Mouse (Mus musculus): ENCODE results near the gene Agrn. TPM values are rescaled to one million over a fixed set of nuclear protein-coding genes. Genes with fewer than 3 reads are reported as not detected.

The Agrn gene
- total and polyA plus RNA-seq, 3 experiments: 1.7 to 10.6 (median 3.4) TPM

DNA sequence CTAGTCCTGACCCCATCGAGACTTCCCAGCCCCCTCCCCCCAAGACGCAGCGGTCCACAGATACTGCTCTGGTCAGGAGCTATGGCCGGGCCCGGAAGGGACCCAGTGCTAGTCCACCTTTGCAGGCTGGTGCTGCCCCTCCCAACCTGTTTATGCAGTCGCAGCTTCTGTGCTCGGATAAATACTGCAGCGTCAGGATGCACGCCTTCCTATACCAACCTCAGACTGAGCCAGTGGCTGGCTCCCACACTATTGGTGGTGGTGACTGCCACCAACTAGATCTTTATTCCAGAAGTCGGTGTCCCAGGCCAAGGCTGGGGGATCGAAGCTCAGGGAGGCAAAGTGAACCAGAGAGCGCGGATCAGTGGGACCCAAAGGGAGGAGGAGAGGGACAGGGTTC lies 62.2 kb downstream of the Agrn start:
- Histone ChIP-seq H3K9ac (ENCODE audit: insufficient read depth, low read depth) (no peak overlapping the region), H3K4me1 (ENCODE audit: control insufficient read depth in 1 of 2, insufficient read depth in 2 of 2) (peaks cover 0 to 11% of the 10 kb centered on the region in 2 experiments; a peak in 2 of 4 replicates), H3K27ac (ENCODE audit: insufficient read depth, low read depth) (no peak overlapping the region), H3K4me3 (replicated peaks in 1 of 3; ENCODE audit: low read depth in 2 of 3, low read length in 2 of 3, poor library complexity in 1 of 3) (no peak overlapping the region), H3K9me3 (replicated peaks; ENCODE audit: low read length) (no peaks in the 10 kb centered on the region), H3K27me3 (replicated peaks) (no peaks in the 10 kb centered on the region), H3K36me3 (replicated peaks in 1 of 2; ENCODE audit: control insufficient read depth in 1 of 2, insufficient read depth in 1 of 2, low read length in 1 of 2) (peaks cover 0 to 3% of the 10 kb centered on the region in 2 experiments), H3K79me2 (replicated peaks; ENCODE audit: control insufficient read depth, extremely low read depth, insufficient read depth, poor library complexity, severe bottlenecking) (no peaks in the 10 kb centered on the region), H3K4me2 (ENCODE audit: insufficient read depth, low read depth, poor library complexity, severe bottlenecking) (no peak overlapping the region)
- no peak for DNase-seq (ENCODE audit: extremely low read depth)
- dilution Hi-C loops (cut with MboI; ENCODE audit: extremely low pct_ligation_motif_present, extremely low pct_unique_long_range_greater_than_20kb, low sequenced_read_pairs) (no loop called here), in situ Hi-C loops (cut with MboI; ENCODE audit: low pct_ligation_motif_present, low pct_unique_long_range_greater_than_20kb, low sequenced_read_pairs) (no loop called here)
- no peak for TF ChIP-seq UBTF (IDR thresholded peaks at IDR 0.05; ENCODE audit: low read depth, low read length)
- no peak for TF ChIP-seq BHLHE40 (IDR thresholded peaks at IDR 0.05; ENCODE audit: low read depth, low read length)
- TF ChIP-seq ZNF384 (IDR thresholded peaks at IDR 0.05; ENCODE audit: low read depth, low read length): no peak
- no peak for TF ChIP-seq USF2 (conservative IDR thresholded peaks at IDR 0.05; ENCODE audit: low read depth, low read length)
- no peak for TF ChIP-seq JUN (IDR thresholded peaks at IDR 0.05; ENCODE audit: insufficient read depth, low read depth, low read length)
- no peak for TF ChIP-seq KAT2A (IDR thresholded peaks at IDR 0.05; ENCODE audit: insufficient replicate concordance, low read length)
- TF ChIP-seq HCFC1 (IDR thresholded peaks at IDR 0.05; ENCODE audit: low read depth, low read length): no peak
- no peak for TF ChIP-seq USF1 (IDR thresholded peaks at IDR 0.05; ENCODE audit: low read depth, low read length)
- TF ChIP-seq NELFE (IDR thresholded peaks at IDR 0.05; ENCODE audit: low read depth, low read length): no peak
- TF ChIP-seq ELF1 (IDR thresholded peaks at IDR 0.05; ENCODE audit: low read depth, low read length): no peak
- no peak for TF ChIP-seq RCOR1 (conservative IDR thresholded peaks at IDR 0.05; ENCODE audit: low read depth, low read length)
- no peak for TF ChIP-seq POLR2A (IDR thresholded peaks at IDR 0.05; ENCODE audit: low read depth, low read length)
- no peak for TF ChIP-seq CTCF (conservative IDR thresholded peaks at IDR 0.05 in 1 of 2, IDR thresholded peaks at IDR 0.05 in 1 of 2; ENCODE audit: low read depth in 2 of 2, low read length in 2 of 2)
- TF ChIP-seq SMC3 (IDR thresholded peaks at IDR 0.05; ENCODE audit: low read depth, low read length): no peak
- no peak for TF ChIP-seq CHD2 (IDR thresholded peaks at IDR 0.05; ENCODE audit: low read length)
- TF ChIP-seq EP300 (IDR thresholded peaks at IDR 0.05; ENCODE audit: low read length): no peak

DNA sequence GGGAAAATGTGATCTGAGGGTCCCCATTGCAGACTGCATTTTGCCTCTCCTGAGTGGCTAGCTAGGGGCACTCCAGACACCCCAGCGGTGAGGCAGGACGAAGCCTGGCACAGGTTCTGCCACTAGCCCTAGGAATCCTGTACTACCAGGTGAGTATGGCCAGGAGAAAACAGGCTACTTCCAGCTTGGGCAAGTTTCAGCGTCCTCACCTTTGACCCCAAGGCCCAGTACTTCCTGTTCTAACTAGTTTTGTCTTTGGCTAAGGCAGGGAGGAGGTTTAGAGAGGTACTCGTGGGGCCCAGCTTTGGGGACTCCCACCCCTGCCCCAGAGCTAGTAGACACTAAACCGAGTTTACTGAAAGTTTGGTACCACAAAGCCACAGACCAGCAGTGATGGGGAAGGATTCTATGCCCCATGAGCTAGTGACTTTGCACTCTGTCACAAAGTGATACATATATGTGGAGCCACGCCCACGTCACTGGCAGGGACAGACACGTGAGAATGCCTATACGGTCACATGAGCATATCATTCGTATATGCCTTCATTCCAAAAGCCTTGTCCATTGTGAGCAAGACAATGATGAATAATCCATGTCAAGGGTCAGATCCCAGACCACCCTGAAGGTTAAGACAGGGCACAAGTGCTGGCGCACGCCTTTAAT lies 63.2 kb downstream of the Agrn start:
- Histone ChIP-seq H3K36me3 (replicated peaks in 1 of 2; ENCODE audit: control insufficient read depth in 1 of 2, insufficient read depth in 1 of 2, low read length in 1 of 2) (peaks cover 0 to 3% of the 10 kb centered on the region in 2 experiments), H3K9ac (ENCODE audit: insufficient read depth, low read depth) (no peak overlapping the region), H3K27me3 (replicated peaks) (no peaks in the 10 kb centered on the region), H3K4me1 (ENCODE audit: control insufficient read depth in 1 of 2, insufficient read depth in 2 of 2) (peaks cover 0 to 11% of the 10 kb centered on the region in 2 experiments; a peak in 2 of 4 replicates), H3K4me3 (replicated peaks in 1 of 3; ENCODE audit: low read depth in 2 of 3, low read length in 2 of 3, poor library complexity in 1 of 3) (no peak overlapping the region), H3K27ac (ENCODE audit: insufficient read depth, low read depth) (no peak overlapping the region), H3K9me3 (replicated peaks; ENCODE audit: low read length) (no peaks in the 10 kb centered on the region), H3K79me2 (replicated peaks; ENCODE audit: control insufficient read depth, extremely low read depth, insufficient read depth, poor library complexity, severe bottlenecking) (no peaks in the 10 kb centered on the region), H3K4me2 (ENCODE audit: insufficient read depth, low read depth, poor library complexity, severe bottlenecking) (no peak overlapping the region)
- DNase-seq (ENCODE audit: extremely low read depth): no peak
- dilution Hi-C loops (cut with MboI; ENCODE audit: extremely low pct_ligation_motif_present, extremely low pct_unique_long_range_greater_than_20kb, low sequenced_read_pairs): no loop called here
- in situ Hi-C loops (cut with MboI; ENCODE audit: low pct_ligation_motif_present, low pct_unique_long_range_greater_than_20kb, low sequenced_read_pairs): no loop called here
- TF ChIP-seq ETS1 (conservative IDR thresholded peaks at IDR 0.05; ENCODE audit: low read depth, low read length): no peak
- no peak for TF ChIP-seq KAT2A (IDR thresholded peaks at IDR 0.05; ENCODE audit: insufficient replicate concordance, low read length)
- TF ChIP-seq EP300 (IDR thresholded peaks at IDR 0.05; ENCODE audit: low read length): no peak
- no peak for TF ChIP-seq TCF12 (IDR thresholded peaks at IDR 0.05; ENCODE audit: low read depth, low read length)
- no peak for TF ChIP-seq CHD2 (IDR thresholded peaks at IDR 0.05; ENCODE audit: low read length)
- TF ChIP-seq JUN (IDR thresholded peaks at IDR 0.05; ENCODE audit: insufficient read depth, low read depth, low read length): no peak
- TF ChIP-seq ZNF384 (IDR thresholded peaks at IDR 0.05; ENCODE audit: low read depth, low read length): no peak
- no peak for TF ChIP-seq RAD21 (IDR thresholded peaks at IDR 0.05; ENCODE audit: low read depth, low read length)
- TF ChIP-seq NRF1 (IDR thresholded peaks at IDR 0.05; ENCODE audit: low read depth, low read length): no peak
- TF ChIP-seq ELF1 (IDR thresholded peaks at IDR 0.05; ENCODE audit: low read depth, low read length): no peak
- TF ChIP-seq SMC3 (IDR thresholded peaks at IDR 0.05; ENCODE audit: low read depth, low read length): no peak
- no peak for TF ChIP-seq GABPA (IDR thresholded peaks at IDR 0.05; ENCODE audit: insufficient replicate concordance, low read depth, low read length)
- no peak for TF ChIP-seq E2F4 (IDR thresholded peaks at IDR 0.05; ENCODE audit: insufficient replicate concordance, low read depth, low read length)
- TF ChIP-seq ZKSCAN1 (IDR thresholded peaks at IDR 0.05; ENCODE audit: borderline replicate concordance, low read depth, low read length): no peak
